Mouse (Mus musculus) brain, embryonic 14.5 days (tissue): ENCODE data around the gene Lrrc20.

Experiments used
- CTCF ChIP-seq: fragments of 200-500 bp; IDR thresholded peaks from 2 replicates; pipeline ENCODE4 v1.5.1; 2012; ENCODE audit warnings: inconsistent platforms, mild to moderate bottlenecking, moderate library complexity, borderline replicate concordance; ENCODE audit not compliant: insufficient read depth, insufficient read length; ENCODE audit errors: extremely low read depth
- POLR2A ChIP-seq: fragments of 200-500 bp; IDR thresholded peaks from 2 replicates; pipeline ENCODE4 v1.6.1; 2012; ENCODE audit warnings: mild to moderate bottlenecking, inconsistent platforms, borderline replicate concordance; ENCODE audit not compliant: poor library complexity, insufficient read depth, insufficient read length, severe bottlenecking; ENCODE audit errors: extremely low read depth

DNA sequence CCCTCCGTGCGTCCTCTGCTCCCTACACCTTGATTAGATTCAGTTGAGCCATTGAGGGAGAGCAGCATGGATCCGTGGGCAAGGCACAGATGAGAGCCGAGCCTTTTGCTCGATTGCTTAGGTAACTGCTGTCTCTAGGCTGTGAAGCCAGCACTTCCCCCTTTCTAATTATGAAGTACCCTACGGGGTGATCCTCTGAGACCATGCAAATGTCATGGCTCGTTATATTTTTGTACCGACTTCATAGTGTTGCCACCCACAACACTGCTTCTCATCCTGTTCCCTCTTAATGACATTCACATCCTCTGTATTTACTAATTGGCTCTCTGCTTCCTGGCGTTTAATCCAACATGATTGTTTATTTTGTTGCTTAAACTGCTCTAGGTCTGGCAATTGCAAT is 146.1 kb downstream of the Lrrc20 start:
- TF ChIP-seq CTCF (no peak), POLR2A (no peak)
